Mouse (Mus musculus) brain, embryonic 14.5 days (tissue): Measurements from ENCODE around the gene Taf5. TPM values are rescaled to one million over a fixed set of nuclear protein-coding genes. Genes with fewer than 3 reads are reported as not detected.
A peak's percentile ranks its signal among the peaks of the same experiment; 100 is the strongest.

Experiments
- DNase-seq: peaks from one replicate; pipeline ENCODE4 v3.0.0-alpha.2; 2011; ENCODE audit warnings: low read depth
- CTCF ChIP-seq: fragments of 200-500 bp; IDR thresholded peaks from 2 replicates; pipeline ENCODE4 v1.5.1; 2012; ENCODE audit warnings: inconsistent platforms, mild to moderate bottlenecking, moderate library complexity, borderline replicate concordance; ENCODE audit not compliant: insufficient read depth, insufficient read length; ENCODE audit errors: extremely low read depth
- POLR2A ChIP-seq: fragments of 200-500 bp; IDR thresholded peaks from 2 replicates; pipeline ENCODE4 v1.6.1; 2012; ENCODE audit warnings: mild to moderate bottlenecking, inconsistent platforms, borderline replicate concordance; ENCODE audit not compliant: poor library complexity, insufficient read depth, insufficient read length, severe bottlenecking; ENCODE audit errors: extremely low read depth
- polyA plus RNA-seq: library from polyadenylated mRNA; depleted of rRNA; stranded (reverse); fragments of >200 nt; gene quantifications from 2 replicates; pipeline ENCODE4 v1.2.3, GENCODE M21; 2012

Gene Taf5
- polyA plus RNA-seq, 1 experiment = 11.0 TPM

DNA sequence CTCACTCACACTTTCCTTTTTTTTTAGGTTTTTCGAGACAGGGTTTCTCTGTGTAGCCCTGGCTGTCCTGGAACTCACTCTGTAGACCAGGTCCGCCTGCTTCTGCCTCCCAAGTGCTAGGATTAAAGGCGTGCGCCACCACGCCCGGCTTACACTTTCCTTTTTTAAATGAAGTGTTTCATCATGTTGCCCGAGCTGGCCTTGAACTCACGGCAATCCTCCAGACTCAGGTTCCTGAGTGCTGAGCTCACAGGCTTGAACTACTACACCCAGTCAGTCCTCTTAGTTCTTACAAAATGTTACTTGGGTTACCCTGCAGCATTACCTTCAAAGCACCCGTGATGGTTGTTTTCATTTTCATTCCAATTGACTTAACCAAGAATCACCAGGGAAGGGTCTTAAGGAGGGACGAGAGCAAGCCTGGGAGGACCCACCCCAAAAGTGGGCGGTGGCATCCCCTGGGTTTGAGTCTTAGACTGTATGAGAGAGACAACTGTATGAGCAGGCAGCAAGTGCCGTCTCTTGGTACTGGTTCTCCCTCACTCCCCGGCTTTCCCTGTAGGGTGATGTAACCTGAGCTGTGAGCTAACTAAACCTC is 20.2 kb upstream of the Taf5 start:
- TF ChIP-seq POLR2A (no peak), CTCF (no peak)
- no peak for DNase-seq

DNA sequence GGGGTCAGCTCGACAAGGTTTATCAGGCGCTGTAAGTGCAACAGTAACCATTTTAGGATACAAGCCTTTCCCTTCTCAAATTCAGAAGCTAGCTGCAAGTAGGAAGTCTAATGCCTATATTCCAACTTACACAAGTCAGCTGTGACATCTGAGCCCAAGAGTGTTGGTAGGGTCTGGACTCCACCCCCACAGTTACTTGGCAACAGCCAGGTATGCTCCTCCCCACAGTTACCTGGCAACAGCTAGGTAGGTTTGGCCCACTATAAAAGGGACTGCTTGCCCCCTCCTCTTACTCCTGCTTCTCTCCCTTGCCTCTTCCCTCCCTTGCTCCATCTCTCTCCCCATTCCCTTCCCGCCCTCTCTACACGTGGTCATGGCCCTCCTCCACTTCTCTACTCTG is 18.5 kb upstream of the Taf5 start:
- DNase-seq = no peak
- TF ChIP-seq POLR2A (no peak), CTCF (no peak)

DNA sequence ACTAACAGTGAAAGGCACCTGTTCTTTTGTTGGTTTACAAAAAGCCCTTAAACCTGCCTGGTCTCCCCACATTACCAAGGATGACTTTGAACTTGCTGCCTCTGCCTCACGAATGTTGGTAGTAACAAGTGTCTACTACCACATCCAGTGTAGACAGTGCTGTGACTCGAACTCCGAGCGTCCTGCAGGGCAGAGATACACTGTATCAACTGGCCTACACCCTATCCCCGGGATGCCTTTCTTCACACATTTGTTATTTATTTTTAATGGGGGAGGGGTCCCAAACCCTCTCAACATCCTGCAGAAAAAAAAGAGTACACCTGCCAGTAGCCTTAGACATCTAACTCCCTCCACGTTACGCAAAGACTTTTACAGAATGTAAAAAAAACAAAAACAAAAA is 17.7 kb upstream of the Taf5 start:
- DNase-seq = no peak
- TF ChIP-seq CTCF (no peak), POLR2A (no peak)

DNA sequence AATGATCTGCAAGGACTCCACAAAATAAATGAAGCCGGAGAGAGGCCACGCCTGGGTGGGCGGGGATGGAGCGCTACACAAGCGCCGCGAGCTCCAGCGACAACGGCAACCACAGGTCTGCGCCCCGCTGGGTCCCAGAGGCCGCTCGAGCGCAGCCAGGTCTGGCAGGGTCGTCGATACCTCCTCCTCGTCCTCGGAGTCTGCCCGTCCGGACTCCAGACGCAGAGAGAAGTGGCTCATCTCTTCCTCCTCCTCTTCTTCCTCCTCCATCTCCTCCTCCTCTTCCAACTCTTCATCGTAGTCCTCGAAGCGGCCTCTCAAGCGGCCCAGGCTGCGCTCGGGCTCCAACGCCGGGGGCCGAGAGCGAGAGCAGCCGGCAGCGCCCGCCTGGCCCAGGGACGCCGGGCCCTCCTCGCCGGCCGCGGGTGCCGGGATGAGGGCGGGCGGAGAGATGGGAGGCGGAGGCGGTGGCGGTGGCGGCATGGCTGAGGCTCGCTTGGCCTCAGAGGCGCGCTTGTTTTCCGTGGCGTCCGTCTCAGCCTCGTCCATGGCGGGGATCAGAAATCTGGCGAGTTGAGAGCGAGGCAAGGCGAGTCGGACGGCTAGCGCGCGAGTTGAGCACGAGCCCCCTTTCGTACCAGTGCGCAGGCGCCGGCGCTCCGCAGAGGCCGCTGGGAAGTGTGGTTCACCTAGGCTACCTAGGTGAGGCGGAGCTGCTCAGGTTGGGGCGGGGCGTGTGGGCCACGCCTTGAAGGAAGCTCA is 17.1 kb upstream of the Taf5 start, which contains the start of gene Pcgf6:
TSS of gene Pcgf6 (minus strand) at position 636 of the 762 bp plus-strand sequence.
- peak; percentile 93 for DNase-seq
- TF ChIP-seq POLR2A (peak; percentile 47; the same call in 1 of the 2 replicates), CTCF (no peak)

DNA sequence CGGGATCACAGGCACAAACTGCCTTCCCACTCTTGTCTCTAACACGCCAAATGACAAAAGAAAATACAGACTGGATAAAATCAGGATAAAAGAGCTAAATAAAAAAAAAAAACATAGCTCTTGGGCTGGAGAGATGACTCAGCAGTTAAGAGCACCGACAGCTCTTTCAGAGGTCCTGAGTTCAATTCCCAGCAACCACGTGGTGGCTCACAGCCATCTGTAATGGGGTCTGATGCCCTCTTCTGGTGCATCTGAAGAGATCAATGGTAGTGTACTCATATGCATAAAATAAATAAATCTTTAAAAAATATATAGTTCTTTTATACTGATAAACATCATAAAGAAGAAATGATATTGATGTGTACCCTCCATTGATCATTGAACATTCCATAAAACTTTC is 14.6 kb upstream of the Taf5 start:
- no peak for DNase-seq
- TF ChIP-seq CTCF (no peak), POLR2A (no peak)

DNA sequence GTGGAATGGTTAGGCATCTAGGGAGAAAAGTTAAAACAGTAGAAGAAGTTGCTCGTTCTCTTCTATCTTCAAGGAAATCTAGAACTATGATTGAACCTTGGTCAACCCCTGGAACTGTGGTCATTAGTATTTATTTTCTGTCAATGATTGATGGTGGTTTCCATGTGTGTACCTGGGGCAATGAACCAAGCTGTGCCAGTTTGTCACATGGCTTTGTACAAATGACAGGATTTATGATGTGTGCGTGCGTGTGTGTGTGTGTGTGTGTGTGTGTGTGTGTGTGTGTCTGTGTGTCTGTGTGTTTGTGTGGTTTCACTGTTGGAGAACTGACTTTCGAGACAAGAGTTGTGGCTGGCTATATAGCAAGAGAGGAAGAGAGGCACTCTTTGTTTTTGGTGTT is 14.1 kb upstream of the Taf5 start:
- TF ChIP-seq CTCF = no peak
- TF ChIP-seq POLR2A = no peak
- DNase-seq = no peak

DNA sequence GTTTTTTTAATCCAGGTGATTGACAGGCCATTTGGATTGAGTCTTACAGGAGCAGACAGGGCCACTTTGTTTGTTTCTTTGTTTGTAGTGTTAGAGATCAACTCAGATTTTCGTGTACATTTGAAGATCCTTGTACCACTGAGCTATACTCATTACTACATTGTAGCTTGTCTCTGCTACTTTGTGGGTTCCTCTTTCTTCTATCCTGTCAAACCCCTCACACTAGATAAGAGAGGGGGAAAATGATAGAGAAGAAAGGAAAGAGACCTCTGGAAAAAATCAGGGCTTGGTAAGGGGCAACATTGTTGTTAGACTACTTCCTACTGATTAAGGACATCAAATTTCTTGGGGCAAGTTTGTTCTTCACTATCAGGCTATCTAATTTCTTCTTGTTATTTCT is 9.9 kb upstream of the Taf5 start:
- TF ChIP-seq POLR2A = no peak
- TF ChIP-seq CTCF = no peak
- no peak for DNase-seq

DNA sequence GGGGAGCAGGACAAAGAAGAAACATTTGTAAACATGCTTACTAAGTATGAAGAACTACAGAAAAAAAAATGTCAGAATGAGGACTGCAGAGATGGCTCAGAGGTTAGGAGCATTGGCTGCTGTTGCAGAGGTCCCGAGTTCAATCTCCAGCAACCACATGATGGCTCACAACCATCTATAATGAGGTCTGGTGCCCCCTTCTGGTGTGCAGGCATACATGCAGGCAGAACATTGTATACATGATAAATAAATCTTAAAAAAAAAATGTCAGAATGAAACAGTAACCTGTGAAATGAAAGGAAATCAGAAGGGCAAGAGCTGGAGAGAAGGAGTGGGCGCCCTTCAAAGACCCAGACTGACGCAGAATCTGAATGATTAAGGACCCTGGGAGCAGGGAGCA is 1.7 kb upstream of the Taf5 start:
- TF ChIP-seq POLR2A (no peak), CTCF (peak; percentile 10; the same call in 1 of the 2 replicates)
- no peak for DNase-seq

DNA sequence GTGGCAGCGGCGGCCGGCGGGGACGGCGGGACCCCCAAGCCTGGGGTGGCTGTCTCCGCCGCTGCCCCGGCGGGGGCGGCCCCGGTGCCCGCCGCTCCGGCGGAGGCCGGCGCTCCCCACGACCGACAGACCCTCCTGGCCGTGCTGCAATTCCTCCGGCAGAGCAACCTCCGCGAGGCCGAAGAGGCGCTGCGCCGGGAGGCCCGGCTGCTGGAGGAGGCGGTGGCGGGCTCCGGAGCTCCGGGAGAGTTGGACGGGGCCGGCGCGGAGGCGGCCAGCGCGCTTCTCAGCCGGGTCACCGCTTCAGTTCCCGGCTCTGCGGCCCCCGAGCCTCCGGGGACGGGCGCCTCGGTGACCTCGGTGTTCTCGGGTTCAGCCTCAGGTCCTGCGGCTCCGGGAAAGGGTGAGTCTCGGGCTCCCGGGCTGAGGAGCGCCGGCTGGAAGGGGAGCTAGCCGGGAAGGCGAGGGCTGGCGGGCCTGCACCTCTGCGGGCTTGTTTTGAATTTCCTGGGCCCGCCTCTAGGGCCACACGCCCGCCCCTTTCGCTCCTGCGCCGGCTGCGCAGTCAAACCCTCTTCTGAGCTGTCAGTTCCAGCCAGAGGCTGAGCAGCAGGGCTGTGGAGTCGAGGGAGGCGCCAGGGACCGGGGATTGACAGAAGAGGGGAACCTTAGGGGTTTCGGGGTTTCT is 522 bp downstream of the Taf5 start:
- DNase-seq = peak; percentile 93

DNA sequence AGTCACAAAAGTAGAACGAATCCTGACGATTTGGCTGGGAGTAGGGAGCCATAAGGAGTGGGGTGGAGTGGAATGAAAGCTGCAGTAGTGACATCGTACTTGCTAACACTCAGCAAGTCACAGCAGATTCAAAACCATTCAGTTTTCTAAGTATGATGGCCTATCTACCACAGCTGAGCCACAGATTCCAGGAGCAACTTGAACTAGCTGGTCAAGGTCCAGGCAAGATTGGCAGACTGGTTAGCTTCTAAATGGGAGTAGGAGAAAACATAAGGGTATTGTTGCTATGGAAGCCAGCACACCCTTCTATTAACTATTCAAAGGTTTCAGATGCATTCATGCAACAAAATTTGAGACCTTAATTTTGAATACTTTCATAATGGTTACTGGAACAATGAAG is 20.7 kb downstream of the Taf5 start:
- DNase-seq = no peak
- TF ChIP-seq POLR2A (no peak), CTCF (no peak)

More for the DNA sequence above, 522 bp downstream of the Taf5 start:
- TF ChIP-seq CTCF = no peak
- TF ChIP-seq POLR2A = 0 out of 2 replicates have a peak, but pooled peaks have one; percentile 20

DNA sequence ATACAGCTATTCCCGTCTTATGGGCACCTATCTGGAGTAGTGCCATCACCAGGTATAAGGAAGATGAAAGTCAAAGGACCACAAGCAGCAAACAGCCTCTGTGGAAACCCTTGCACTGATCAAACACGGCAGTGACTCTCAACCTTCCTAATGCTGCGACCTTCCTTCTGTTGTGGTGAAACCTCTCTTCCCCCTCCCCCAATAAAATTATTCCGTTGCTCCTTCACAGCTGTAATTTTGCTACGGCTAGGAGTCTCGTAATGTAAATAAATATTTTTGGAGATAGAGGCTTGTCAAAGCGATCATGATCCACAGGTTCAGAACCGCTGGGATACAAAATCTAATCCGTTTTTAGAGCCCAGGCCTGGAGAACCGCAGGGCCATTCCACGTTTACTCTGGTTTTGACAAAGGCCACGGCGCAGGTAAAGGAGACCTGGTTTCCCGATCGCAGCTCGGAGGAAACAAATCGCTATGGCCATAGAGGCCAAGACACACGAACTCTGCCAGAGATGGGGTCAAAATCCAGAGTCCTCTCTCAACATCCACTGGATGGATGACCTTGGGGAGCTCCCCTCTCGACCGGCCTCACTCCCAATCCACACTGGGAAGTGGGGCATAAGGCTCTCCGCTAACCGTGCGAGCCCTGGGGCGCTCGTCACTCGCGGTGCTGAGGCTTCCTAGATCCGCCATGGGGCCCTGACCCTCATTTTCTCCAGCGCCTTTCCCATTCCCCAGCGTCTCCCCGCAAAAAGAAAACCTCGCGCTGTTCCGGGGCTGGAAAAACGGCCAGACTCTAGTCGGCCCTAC is 22.4 kb downstream of the Taf5 start:
- TF ChIP-seq POLR2A (no peak), CTCF (no peak)
- DNase-seq = no peak

DNA sequence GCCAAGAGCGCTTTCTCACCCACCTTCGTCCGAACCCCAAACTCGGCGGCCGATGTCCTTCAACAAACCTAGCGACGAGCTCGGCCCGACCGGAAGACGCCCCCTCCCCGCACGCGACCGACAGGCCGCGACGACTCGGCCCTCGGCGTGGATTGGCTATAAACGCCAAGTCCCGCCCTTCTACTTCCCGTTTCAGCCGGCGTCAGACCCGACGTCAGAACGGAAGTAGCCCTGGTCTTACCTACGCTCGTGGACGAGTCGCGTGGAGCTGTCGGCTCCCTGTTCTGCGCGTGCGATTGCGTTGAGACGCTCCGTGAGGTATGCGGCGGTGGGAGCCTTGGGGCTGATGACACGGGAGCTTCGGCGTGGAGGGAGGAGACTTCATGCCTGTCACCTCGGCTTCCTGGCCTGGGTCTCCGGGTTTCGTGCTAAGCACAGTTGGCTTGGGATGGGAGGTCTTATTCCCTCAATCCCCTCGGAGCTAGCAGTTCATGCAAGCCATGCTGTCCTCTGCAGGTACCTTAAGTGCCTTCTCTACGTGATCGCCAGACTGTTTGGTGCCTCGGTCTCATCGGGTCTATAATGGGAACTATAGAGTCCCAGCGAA is 23.1 kb downstream of the Taf5 start, which contains the start of the genes Usmg5 and Pdcd11:
TSS of gene Usmg5 (minus strand) at position 98 of the 607 bp plus-strand sequence.
TSS of gene Pdcd11 (plus strand) at position 219 of the 607 bp plus-strand sequence.
- peak; percentile 99 for DNase-seq
- TF ChIP-seq CTCF = no peak
- TF ChIP-seq POLR2A = peak; percentile 57; the same call in 1 of the 2 replicates
